Mouse (Mus musculus): ENCODE data around the gene Oard1. TPM values are rescaled to one million over a fixed set of nuclear protein-coding genes. Genes with fewer than 3 reads are reported as not detected.

The Oard1 gene
- total and polyA plus RNA-seq, 2 experiments from 2014 or later, result 12.9 to 28.0 TPM

DNA sequence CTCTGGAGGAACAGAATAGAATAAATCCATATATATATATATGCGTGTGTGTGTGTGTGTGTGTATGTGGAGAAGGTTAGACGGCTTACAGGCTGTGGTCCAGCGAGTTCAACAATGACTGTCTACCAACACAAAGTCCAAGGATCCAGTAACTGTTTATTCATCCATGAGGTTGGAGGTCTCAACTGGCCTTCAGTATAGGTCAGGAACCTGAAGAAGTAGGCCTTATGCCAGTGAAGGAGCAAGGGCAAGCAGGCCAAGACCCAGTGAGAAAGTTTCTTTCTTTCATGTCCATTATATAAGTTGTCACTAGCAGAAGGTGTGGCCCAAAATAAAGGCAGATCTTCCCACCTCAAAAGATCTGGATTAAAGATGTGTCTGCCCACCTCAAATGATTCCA, 7.1 kb upstream of the Oard1 start:
- Histone ChIP-seq H3K4me1 (ENCODE audit: insufficient read depth, low read length) (no peaks in the 10 kb centered on the region), H3K27me3 (ENCODE audit: insufficient read depth, low read length) (no peaks in the 10 kb centered on the region), H3K9me3 (ENCODE audit: low read length) (no peaks in the 10 kb centered on the region), H3K27ac (ENCODE audit: low read depth, low read length) (no peak overlapping the region), H3K36me3 (ENCODE audit: insufficient read depth, low read length) (peaks cover 6% of the 10 kb centered on the region; the same call in 1 of the 2 replicates), H3K4me3 (ENCODE audit: low read depth, low read length) (no peak overlapping the region), H3K9ac (replicated peaks; ENCODE audit: low read length, poor library complexity, severe bottlenecking) (no peak overlapping the region), H3K4me2 (ENCODE audit: low read depth, low read length, poor library complexity, severe bottlenecking) (no peak overlapping the region)
- no peak for TF ChIP-seq CTCF (IDR thresholded peaks at IDR 0.05)
- WGBS, result 94% methylated on average over 3 of the region's 3 CpGs
- DNase-seq (ENCODE audit: low spot score) (no peak), ATAC-seq (ENCODE audit: low FRiP score) (no peak)

DNA sequence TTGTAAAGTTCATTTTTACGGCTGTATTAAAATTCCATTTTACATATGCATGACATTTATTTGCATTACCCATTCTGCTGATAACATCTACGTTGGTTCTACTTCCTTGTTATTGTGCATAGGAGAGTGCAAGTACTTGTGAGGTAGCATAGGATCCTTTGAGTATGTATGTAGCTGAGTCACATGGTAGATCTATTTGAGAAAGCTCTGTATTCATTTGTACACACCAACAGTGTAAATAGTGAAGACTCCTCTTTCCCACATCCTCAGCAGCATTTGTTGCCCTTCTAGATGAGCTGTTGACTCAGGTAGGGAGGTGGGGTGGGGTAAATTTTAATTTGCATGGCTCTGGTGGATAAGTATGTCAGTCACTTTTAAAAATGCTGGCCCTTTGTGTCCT, 6.0 kb upstream of the Oard1 start:
- DNase-seq (ENCODE audit: low spot score) (no peak), ATAC-seq (ENCODE audit: low FRiP score) (no peak)
- Histone ChIP-seq H3K27ac (ENCODE audit: low read depth, low read length) (no peak overlapping the region), H3K36me3 (ENCODE audit: insufficient read depth, low read length) (0 out of 2 replicates have a peak, but pooled peaks cover under 1% of the 10 kb centered on the region), H3K9me3 (ENCODE audit: low read length) (no peaks in the 10 kb centered on the region), H3K4me2 (ENCODE audit: low read depth, low read length, poor library complexity, severe bottlenecking) (no peak overlapping the region), H3K27me3 (ENCODE audit: insufficient read depth, low read length) (no peaks in the 10 kb centered on the region), H3K9ac (replicated peaks; ENCODE audit: low read length, poor library complexity, severe bottlenecking) (no peak overlapping the region), H3K4me1 (ENCODE audit: insufficient read depth, low read length) (no peaks in the 10 kb centered on the region), H3K4me3 (ENCODE audit: low read depth, low read length) (no peak overlapping the region)
- no peak for TF ChIP-seq CTCF (IDR thresholded peaks at IDR 0.05)
- WGBS, result 95% methylated on average over 2 of the region's 2 CpGs

DNA sequence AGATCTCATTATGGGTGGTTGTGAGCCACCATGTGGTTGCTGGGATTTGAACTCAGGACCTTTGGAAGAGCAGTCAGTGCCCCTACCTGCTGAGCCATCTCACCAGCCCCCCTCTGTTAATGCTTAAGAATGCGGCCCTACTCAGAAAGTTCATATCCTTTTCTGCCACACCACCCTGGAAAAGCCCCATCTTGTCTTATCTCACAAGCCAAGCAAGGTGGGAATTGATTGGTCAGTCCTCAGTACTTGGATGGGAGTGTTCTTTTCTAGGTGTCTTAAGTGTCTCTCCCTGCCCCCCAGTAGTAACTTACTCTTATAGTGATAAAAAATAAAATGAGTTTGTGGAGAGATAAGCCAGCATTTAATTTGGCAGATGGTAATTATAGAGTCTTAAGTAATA, 5.1 kb upstream of the Oard1 start:
- no peaks in the 10 kb centered on the region for H3K9me3 ChIP-seq (ENCODE audit: low read length)
- ATAC-seq (ENCODE audit: low FRiP score), result no peak
- no peak overlapping the region for H3K27ac ChIP-seq (ENCODE audit: low read depth, low read length)
- no peak for TF ChIP-seq CTCF (IDR thresholded peaks at IDR 0.05)
- no peak overlapping the region for H3K9ac ChIP-seq (replicated peaks; ENCODE audit: low read length, poor library complexity, severe bottlenecking)
- H3K4me1 ChIP-seq (ENCODE audit: insufficient read depth, low read length), result no peaks in the 10 kb centered on the region
- H3K27me3 ChIP-seq (ENCODE audit: insufficient read depth, low read length), result no peaks in the 10 kb centered on the region
- WGBS, result 79% methylated on average over 1 of the region's 1 CpGs
- DNase-seq (ENCODE audit: low spot score), result no peak
- H3K4me2 ChIP-seq (ENCODE audit: low read depth, low read length, poor library complexity, severe bottlenecking), result no peak overlapping the region
- H3K4me3 ChIP-seq (ENCODE audit: low read depth, low read length), result no peak overlapping the region
- H3K36me3 ChIP-seq (ENCODE audit: insufficient read depth, low read length), result no peaks in the 10 kb centered on the region

DNA sequence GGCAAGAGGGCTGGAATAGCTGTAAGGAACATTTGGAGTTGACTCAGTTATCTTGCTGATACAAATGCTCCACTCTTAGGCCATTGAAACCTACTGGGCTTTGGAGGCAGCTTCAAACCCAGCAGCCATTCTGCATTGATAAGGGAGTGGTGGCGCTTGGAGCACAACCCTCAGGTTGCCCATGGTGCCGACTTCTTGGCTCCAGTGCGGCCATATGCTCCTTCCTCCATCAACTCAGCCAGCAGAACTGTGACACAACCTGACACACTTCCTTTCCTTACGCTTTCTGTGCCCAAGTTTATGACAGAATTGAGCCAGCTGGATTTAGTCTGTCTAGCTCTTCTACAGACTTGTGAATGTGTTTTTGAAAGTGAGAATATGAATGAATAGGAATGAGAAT, 2.7 kb upstream of the Oard1 start:
- no peak overlapping the region for H3K4me3 ChIP-seq (ENCODE audit: low read depth, low read length)
- no peak overlapping the region for H3K9ac ChIP-seq (replicated peaks; ENCODE audit: low read length, poor library complexity, severe bottlenecking)
- H3K4me1 ChIP-seq (ENCODE audit: insufficient read depth, low read length), result no peaks in the 10 kb centered on the region
- H3K27me3 ChIP-seq (ENCODE audit: insufficient read depth, low read length), result no peaks in the 10 kb centered on the region
- TF ChIP-seq CTCF (IDR thresholded peaks at IDR 0.05), result no peak
- no peak for DNase-seq (ENCODE audit: low spot score)
- H3K27ac ChIP-seq (ENCODE audit: low read depth, low read length), result no peak overlapping the region
- no peak for ATAC-seq (ENCODE audit: low FRiP score)
- WGBS, result 88% methylated on average over 4 of the region's 4 CpGs
- H3K9me3 ChIP-seq (ENCODE audit: low read length), result no peaks in the 10 kb centered on the region
- H3K36me3 ChIP-seq (ENCODE audit: insufficient read depth, low read length), result no peaks in the 10 kb centered on the region
- H3K4me2 ChIP-seq (ENCODE audit: low read depth, low read length, poor library complexity, severe bottlenecking), result no peak overlapping the region

DNA sequence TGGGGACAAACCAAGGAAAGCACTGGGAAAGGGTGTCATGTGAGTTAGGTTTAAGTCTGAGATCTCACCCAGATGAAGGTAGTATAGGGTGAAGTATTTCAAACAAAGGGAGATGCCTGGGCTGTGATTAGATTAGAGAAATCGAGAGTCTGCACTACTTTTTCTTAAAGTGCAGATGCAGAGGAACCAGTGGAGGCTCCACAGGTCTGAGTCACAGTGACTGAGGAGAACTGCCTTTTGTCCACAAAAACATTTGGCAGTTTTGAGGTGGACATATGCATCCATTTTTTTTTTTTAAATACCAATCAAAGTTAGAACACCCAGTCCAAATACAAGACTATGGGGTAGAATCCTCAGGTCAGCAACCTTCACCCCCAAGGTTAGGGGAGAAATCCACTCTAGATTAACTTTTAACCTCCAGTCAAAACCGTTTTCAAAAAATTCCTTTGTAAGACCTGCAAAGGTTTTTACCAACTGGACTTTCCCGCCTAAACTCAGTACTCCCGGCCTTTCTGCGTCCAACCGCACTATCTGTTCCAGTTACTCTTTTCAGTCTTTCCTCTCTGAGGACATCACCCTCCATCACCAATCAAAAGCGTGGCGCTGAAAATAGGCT, 1.8 kb upstream of the Oard1 start:
- H3K4me3 ChIP-seq (ENCODE audit: low read depth, low read length), result peak overlapping the region; percentile 83
- H3K27me3 ChIP-seq (ENCODE audit: insufficient read depth, low read length), result no peaks in the 10 kb centered on the region
- no peaks in the 10 kb centered on the region for H3K9me3 ChIP-seq (ENCODE audit: low read length)
- DNase-seq (ENCODE audit: low spot score) (no peak), ATAC-seq (ENCODE audit: low FRiP score) (no peak)
- no peaks in the 10 kb centered on the region for H3K4me1 ChIP-seq (ENCODE audit: insufficient read depth, low read length)
- no peak for TF ChIP-seq CTCF (IDR thresholded peaks at IDR 0.05)
- peak overlapping the region; percentile 99 for H3K27ac ChIP-seq (ENCODE audit: low read depth, low read length)
- 9% methylated on average over 8 of the region's 8 CpGs for WGBS
- no peaks in the 10 kb centered on the region for H3K36me3 ChIP-seq (ENCODE audit: insufficient read depth, low read length)
- H3K4me2 ChIP-seq (ENCODE audit: low read depth, low read length, poor library complexity, severe bottlenecking), result peak overlapping the region; percentile 78
- peak overlapping the region; percentile 96 for H3K9ac ChIP-seq (replicated peaks; ENCODE audit: low read length, poor library complexity, severe bottlenecking)

DNA sequence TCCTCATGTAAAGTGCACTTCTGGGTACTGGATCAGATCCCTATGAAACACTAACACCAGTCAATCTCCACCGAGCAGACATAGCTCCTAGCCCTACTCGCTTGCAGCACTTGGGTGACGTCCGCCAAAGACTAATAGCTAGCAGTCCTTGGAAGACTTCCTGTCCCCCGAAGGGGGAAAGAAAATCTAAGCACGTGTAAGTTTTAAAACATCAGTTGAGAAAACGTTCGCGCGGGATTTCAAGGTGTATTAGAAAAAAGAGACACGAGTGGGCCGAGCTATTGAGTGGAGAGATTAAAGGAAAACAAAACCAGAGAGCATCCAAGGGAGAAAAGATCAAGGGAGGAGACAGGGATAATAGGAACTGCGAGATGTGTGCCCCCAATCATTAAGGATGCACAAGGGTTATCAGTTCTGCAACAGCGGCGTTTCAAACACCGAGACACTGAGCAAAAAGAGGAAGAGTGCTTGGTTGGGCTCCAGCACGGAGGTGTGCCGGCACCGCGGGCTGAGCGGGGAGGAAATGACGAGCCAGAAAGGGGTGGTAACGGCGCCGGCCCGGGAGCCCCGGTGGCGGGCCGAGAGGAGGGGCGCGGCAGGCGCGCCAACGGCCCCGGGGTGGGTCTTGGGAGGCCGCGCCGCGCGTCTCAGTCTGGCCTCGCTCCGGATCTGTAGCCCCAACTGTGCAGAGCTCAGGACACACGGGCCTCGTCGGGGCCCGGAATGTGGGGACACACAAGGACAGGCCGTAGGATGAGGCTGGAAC, 1.1 kb upstream of the Oard1 start:
- 2% methylated on average over 29 of the region's 47 CpGs for WGBS
- Histone ChIP-seq H3K4me1 (ENCODE audit: insufficient read depth, low read length) (no peaks in the 10 kb centered on the region), H3K4me3 (ENCODE audit: low read depth, low read length) (peak overlapping the region; percentile 83), H3K36me3 (ENCODE audit: insufficient read depth, low read length) (no peaks in the 10 kb centered on the region), H3K9ac (replicated peaks; ENCODE audit: low read length, poor library complexity, severe bottlenecking) (peak overlapping the region; percentile 96), H3K4me2 (ENCODE audit: low read depth, low read length, poor library complexity, severe bottlenecking) (peak overlapping the region; percentile 78), H3K9me3 (ENCODE audit: low read length) (no peaks in the 10 kb centered on the region), H3K27ac (ENCODE audit: low read depth, low read length) (peak overlapping the region; percentile 99), H3K27me3 (ENCODE audit: insufficient read depth, low read length) (no peaks in the 10 kb centered on the region)
- TF ChIP-seq CTCF (IDR thresholded peaks at IDR 0.05), result no peak
- DNase-seq (ENCODE audit: low spot score) (peak; percentile 72), ATAC-seq (ENCODE audit: low FRiP score) (peak; percentile 17)
